17 mouse cellular contexts compared by ENCODE assay signal in the genomic region with DNA sequence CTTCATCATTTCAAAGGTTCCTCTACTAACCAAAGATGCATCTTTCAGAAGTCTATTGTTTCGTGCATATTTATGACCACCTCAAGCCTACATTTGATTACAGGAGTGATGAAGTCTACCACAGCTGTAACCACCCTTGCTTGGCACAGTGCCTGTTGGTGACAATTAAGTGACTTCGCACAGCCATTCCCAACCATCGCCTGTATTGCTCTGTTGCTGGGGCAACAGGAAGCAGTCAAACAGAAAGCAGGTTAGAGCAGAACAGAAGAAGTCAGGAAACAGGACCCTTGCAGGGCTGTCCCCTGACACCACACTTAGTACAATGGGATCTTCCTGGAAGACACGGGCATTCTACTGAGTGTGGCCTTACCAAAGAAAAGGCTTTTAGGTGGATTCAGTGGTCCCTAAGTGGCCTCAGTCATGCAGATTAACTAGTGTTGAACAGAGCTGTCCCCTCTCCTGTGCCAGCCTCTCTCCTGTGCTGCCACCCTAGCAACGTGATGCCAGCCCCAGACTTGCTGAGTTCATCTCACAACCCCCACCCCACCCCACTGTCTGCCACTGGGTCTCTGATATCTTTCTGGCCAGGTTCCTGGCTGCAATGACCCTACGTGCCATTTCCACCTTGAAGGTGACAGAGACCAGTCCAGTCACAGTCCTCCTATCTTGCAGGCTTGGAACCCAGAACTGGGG. TPM values are rescaled to one million over a fixed set of nuclear protein-coding genes. Genes with fewer than 3 reads are reported as not detected.
A peak's percentile ranks its signal among the peaks of the same experiment; 100 is the strongest.
DNase-seq lines count a peak whose midpoint lies in the region; ATAC-seq and TF ChIP-seq lines count a peak whose summit lies in the region.
"Had no signal": no experiment of that assay in that cellular context is flagged by ENCODE, and none has a peak within 500 bp of the region (broad histone marks: within the 10 kb centered on the region; RNA-seq: fewer than 3 reads in every experiment).

No protein-coding gene starts in this region.

- H3K27ac ChIP-seq in heart, postnatal 0 days (ENCODE audit: low read depth), result no peak overlapping the region
- H3K27ac ChIP-seq in heart, embryonic 11.5 days (ENCODE audit: low read depth, low read length), result no peak overlapping the region
- no peak overlapping the region for H3K27ac ChIP-seq in intestine, embryonic 16.5 days (ENCODE audit: low read length)
- H3K27ac ChIP-seq in left cerebral cortex, adult 2 months, result no peak overlapping the region
- H3K27ac ChIP-seq: liver, embryonic 13.5 days had no signal

- H3K4me2 ChIP-seq in heart, postnatal 0 days (ENCODE audit: low read depth, low read length), result no peak overlapping the region
- H3K4me2 ChIP-seq in heart, embryonic 11.5 days, result no peak overlapping the region
- no peak overlapping the region for H3K4me2 ChIP-seq in intestine, embryonic 16.5 days (ENCODE audit: low read depth, low read length)
- H3K4me2 ChIP-seq: embryonic facial prominence, embryonic 12.5 days; liver, embryonic 13.5 days had no signal

- H3K4me3 ChIP-seq in heart, postnatal 0 days (ENCODE audit: low read depth, low read length), result no peak overlapping the region
- no peak overlapping the region for H3K4me3 ChIP-seq in heart, embryonic 11.5 days (ENCODE audit: low read depth, low read length)
- no peak overlapping the region for H3K4me3 ChIP-seq in intestine, embryonic 16.5 days (ENCODE audit: low read length)
- H3K4me3 ChIP-seq in left cerebral cortex, adult 2 months, result no peak overlapping the region
- H3K4me3 ChIP-seq: embryonic facial prominence, embryonic 12.5 days; liver, embryonic 13.5 days had no signal

- H3K9me3 ChIP-seq in heart, postnatal 0 days (replicated peaks; ENCODE audit: control insufficient read depth, low read length), result no peaks in the 10 kb centered on the region
- H3K9me3 ChIP-seq in heart, embryonic 11.5 days (replicated peaks; ENCODE audit: control insufficient read depth, low read length), result no peaks in the 10 kb centered on the region
- no peaks in the 10 kb centered on the region for H3K9me3 ChIP-seq in intestine, embryonic 16.5 days (ENCODE audit: control insufficient read depth, low read length)
- H3K9me3 ChIP-seq: embryonic facial prominence, embryonic 12.5 days; liver, embryonic 13.5 days had no signal

- ATAC-seq in heart, postnatal 0 days (ENCODE audit: insufficient read depth, low read depth), result 0 out of 2 replicates have a peak, but pooled peaks have one; percentile 16
- no peak for ATAC-seq in heart, embryonic 11.5 days (replicated peaks; ENCODE audit: insufficient number of reproducible peaks, low FRiP score, low TSS enrichment)
- ATAC-seq in hematopoietic stem cell, adult 5-6 weeks (replicated peaks in 1 of 2; ENCODE audit: insufficient read depth in 1 of 2, low FRiP score in 2 of 2, low TSS enrichment in 1 of 2, low read depth in 1 of 2, poor library complexity in 2 of 2, severe bottlenecking in 2 of 2), result peak; percentile 34 to 42; a peak in 3 of 4 replicates
- no peak for ATAC-seq in intestine, embryonic 16.5 days
- ATAC-seq: intestine, postnatal 0 days had no signal

- TF ChIP-seq EP300 in heart, postnatal 0 days (IDR thresholded peaks at IDR 0.05; ENCODE audit: low read depth), result no peak

- H3K9ac ChIP-seq in heart, postnatal 0 days (replicated peaks; ENCODE audit: low read depth, low read length), result no peak overlapping the region
- no peak overlapping the region for H3K9ac ChIP-seq in heart, embryonic 11.5 days (ENCODE audit: low read depth, low read length)
- H3K9ac ChIP-seq in intestine, embryonic 16.5 days (ENCODE audit: low read depth, low read length), result no peak overlapping the region
- H3K9ac ChIP-seq: embryonic facial prominence, embryonic 12.5 days; liver, embryonic 13.5 days had no signal

- DNase-seq in heart, postnatal 0 days (ENCODE audit: low spot score), result no peak
- peak; percentile 62 for DNase-seq in retina, postnatal 1 day
- DNase-seq in retina, embryonic 14.5 days (ENCODE audit: low spot score), result no peak
- DNase-seq in spleen, postnatal 4 days (ENCODE audit: low spot score in 2 of 2), result no peak
- no peak for DNase-seq in left cerebral cortex, adult 2 months (ENCODE audit: extremely low spot score in 1 of 2, low spot score in 2 of 2)
- DNase-seq: adrenal gland, postnatal 25 days; cerebellum, adult 18-20 months; kidney, postnatal 4 days; liver, embryonic 13.5 days; lung, postnatal 36 days; thymus, postnatal 25 days had no signal

- 42% methylated on average over 6 of the region's 6 CpGs for WGBS in heart, postnatal 0 days
- 62% methylated on average over 6 of the region's 6 CpGs for WGBS in heart, embryonic 11.5 days (ENCODE audit: insufficient replicate concordance)
- WGBS in intestine, embryonic 16.5 days, result 72% methylated on average over 6 of the region's 6 CpGs

- intact Hi-C loops in left cerebral cortex, adult 2 months (cut with DNase I), result no loop called here

- no peaks in the 10 kb centered on the region for H3K27me3 ChIP-seq in heart, postnatal 0 days (ENCODE audit: control insufficient read depth, insufficient read depth, low read length)
- no peaks in the 10 kb centered on the region for H3K27me3 ChIP-seq in heart, embryonic 11.5 days (ENCODE audit: control insufficient read depth, insufficient read depth, low read length)
- no peaks in the 10 kb centered on the region for H3K27me3 ChIP-seq in intestine, embryonic 16.5 days (replicated peaks; ENCODE audit: control insufficient read depth, insufficient read depth, low read length)
- H3K27me3 ChIP-seq: embryonic facial prominence, embryonic 12.5 days; liver, embryonic 13.5 days had no signal

- peaks cover 27% of the 10 kb centered on the region for H3K4me1 ChIP-seq in heart, postnatal 0 days (ENCODE audit: control insufficient read depth, insufficient read depth)
- peaks cover 30% of the 10 kb centered on the region for H3K4me1 ChIP-seq in heart, embryonic 11.5 days (ENCODE audit: control insufficient read depth, insufficient read depth, low read length)
- peaks cover 12% of the 10 kb centered on the region for H3K4me1 ChIP-seq in intestine, embryonic 16.5 days (ENCODE audit: control insufficient read depth, insufficient read depth, low read length)

- TF ChIP-seq CTCF in heart, postnatal 0 days (IDR thresholded peaks at IDR 0.05; ENCODE audit: low read depth), result no peak
- no peak for TF ChIP-seq CTCF in left cerebral cortex, adult 2 months (IDR thresholded peaks at IDR 0.05)

- no peaks in the 10 kb centered on the region for H3K36me3 ChIP-seq in heart, postnatal 0 days (replicated peaks; ENCODE audit: control insufficient read depth, insufficient read depth, low read length)
- H3K36me3 ChIP-seq in heart, embryonic 11.5 days (ENCODE audit: control insufficient read depth, insufficient read depth, low read length), result no peaks in the 10 kb centered on the region
- H3K36me3 ChIP-seq in intestine, embryonic 16.5 days (ENCODE audit: control insufficient read depth, insufficient read depth, low read length), result no peaks in the 10 kb centered on the region
- H3K36me3 ChIP-seq: embryonic facial prominence, embryonic 12.5 days; liver, embryonic 13.5 days had no signal

RNA-seq across cellular contexts. Expression of a gene that starts 27.9 kb away (rescaled TPM):
- total RNA-seq in heart, postnatal 0 days (2014; rRNA removed; ENCODE audit: low replicate concordance), result not detected in 2 replicates
- not detected in 2 replicates for polyA plus RNA-seq in heart, postnatal 0 days (2015; fragmentation: Nextera tagmentation; extraction: Ambion mirVana)
- polyA plus RNA-seq in heart, embryonic 11.5 days (2014; fragmentation: Nextera tagmentation; extraction: Ambion mirVana), result not detected in 2 replicates
- total RNA-seq in hematopoietic stem cell, adult 5-6 weeks (2017), result not detected in 2 replicates
- polyA plus RNA-seq in intestine, embryonic 16.5 days (2015; fragmentation: Nextera tagmentation; extraction: Ambion mirVana), result 274 and 322 TPM in 2 replicates
- not detected for total RNA-seq in left cerebral cortex, adult 2 months (2021)
- total RNA-seq: adrenal gland, postnatal 25 days; left cerebral cortex, postnatal 14 days had no signal
- polyA plus RNA-seq: embryonic facial prominence, embryonic 12.5 days; liver, embryonic 13.5 days had no signal

RNA-seq across cellular contexts. Expression of a gene that starts 46.5 kb away (rescaled TPM):
- total RNA-seq in heart, postnatal 0 days (2014; rRNA removed; ENCODE audit: low replicate concordance), result 81.9 and 98.4 TPM in 2 replicates
- 132 and 138 TPM in 2 replicates for polyA plus RNA-seq in heart, postnatal 0 days (2015; fragmentation: Nextera tagmentation; extraction: Ambion mirVana)
- polyA plus RNA-seq in heart, embryonic 11.5 days (2014; fragmentation: Nextera tagmentation; extraction: Ambion mirVana), result 131 TPM in 2 replicates
- total RNA-seq in hematopoietic stem cell, adult 5-6 weeks (2017), result 34.2 and 42.6 TPM in 2 replicates
- polyA plus RNA-seq in intestine, embryonic 16.5 days (2015; fragmentation: Nextera tagmentation; extraction: Ambion mirVana), result 168 and 171 TPM in 2 replicates
- 100 to 1,000 TPM; 230 TPM for total RNA-seq in left cerebral cortex, adult 2 months (2021)

Comparison
In these comparisons a context has a peak if more than half of its experiments do, and no peak if none do; other contexts are left out.
1. ATAC-seq: peak in heart, postnatal 0 days (single experiment) and hematopoietic stem cell, adult 5-6 weeks (2 of 2); none in heart, embryonic 11.5 days (single experiment) and intestine, embryonic 16.5 days (single experiment).